Mouse (Mus musculus): ENCODE results near the gene Ptpn7. TPM values are rescaled to one million over a fixed set of nuclear protein-coding genes. Genes with fewer than 3 reads are reported as not detected.

Ptpn7 gene
- polyA plus RNA-seq, 1 experiment from 2014 or later = 1.7 TPM

DNA sequence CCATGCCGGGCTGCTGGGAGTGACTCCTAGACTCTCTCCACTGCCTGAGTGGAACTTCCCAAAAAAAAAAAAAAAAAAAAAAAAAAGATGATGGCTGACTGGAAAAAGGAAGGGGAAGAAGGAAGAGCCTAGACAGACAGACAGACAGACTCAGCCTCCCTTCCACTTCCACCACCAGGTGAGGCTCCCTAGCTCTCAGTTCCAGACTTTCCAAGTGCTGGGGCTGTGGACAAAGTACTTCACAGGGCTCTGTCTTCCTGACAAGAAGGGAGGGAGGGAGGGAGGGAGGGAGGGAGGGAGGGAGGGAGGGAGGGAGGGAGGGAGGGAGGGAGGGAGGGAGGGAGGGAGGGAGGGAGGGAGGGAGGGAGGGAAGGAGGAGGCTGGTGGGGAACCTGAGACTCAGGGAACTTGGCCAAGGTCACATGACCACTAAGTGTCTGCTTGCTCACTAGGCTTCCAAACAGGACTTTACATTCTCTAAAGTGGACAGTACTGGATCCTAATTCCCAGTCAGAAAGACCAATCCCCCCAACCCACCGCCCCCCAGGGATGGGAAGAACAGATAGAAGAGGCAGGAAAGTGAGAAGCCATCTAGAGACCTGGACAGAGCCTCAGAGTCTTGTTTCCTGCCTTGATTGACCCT, 2.0 kb upstream of the Ptpn7 start:
- H3K27me3 ChIP-seq (ENCODE audit: insufficient read depth, poor library complexity, severe bottlenecking) = peaks cover 36% of the 10 kb centered on the region
- H3K4me3 ChIP-seq = no peak overlapping the region
- 68% methylated on average over 2 of the region's 2 CpGs for WGBS
- H3K36me3 ChIP-seq = no peaks in the 10 kb centered on the region
- peak overlapping the region; percentile 64; the same call in 1 of the 2 replicates for H3K27ac ChIP-seq
- peaks cover 49% of the 10 kb centered on the region for H3K4me1 ChIP-seq (replicated peaks)
- no peaks in the 10 kb centered on the region for H3K9me3 ChIP-seq
- DNase-seq (ENCODE audit: low spot score) = no peak

DNA sequence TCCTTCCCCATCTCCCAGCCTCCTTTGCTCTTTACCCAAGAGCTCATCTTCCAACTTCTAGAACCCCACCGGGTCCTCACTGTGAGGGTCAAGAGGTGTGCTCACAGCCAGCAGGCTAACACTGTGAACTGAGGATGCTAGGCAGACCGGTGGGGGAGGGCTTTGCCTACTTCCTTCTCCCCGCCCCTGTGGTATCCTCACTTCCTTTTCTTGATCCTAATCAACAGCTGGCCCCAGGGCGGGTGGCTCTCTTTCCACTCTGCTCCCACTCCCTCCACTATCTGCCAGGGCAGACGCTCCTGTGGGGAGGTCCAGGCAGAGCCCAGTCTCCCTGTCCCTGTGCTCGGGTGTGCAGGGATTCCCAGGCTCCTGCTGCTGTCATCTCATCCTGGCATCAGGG, 1.5 kb upstream of the Ptpn7 start:
- Histone ChIP-seq H3K9me3 (no peaks in the 10 kb centered on the region), H3K4me1 (replicated peaks) (peaks cover 49% of the 10 kb centered on the region), H3K27me3 (ENCODE audit: insufficient read depth, poor library complexity, severe bottlenecking) (peaks cover 36% of the 10 kb centered on the region), H3K4me3 (no peak overlapping the region), H3K36me3 (no peaks in the 10 kb centered on the region), H3K27ac (peak overlapping the region; percentile 64)
- WGBS = 44% methylated on average over 6 of the region's 6 CpGs
- DNase-seq (ENCODE audit: low spot score) = no peak

DNA sequence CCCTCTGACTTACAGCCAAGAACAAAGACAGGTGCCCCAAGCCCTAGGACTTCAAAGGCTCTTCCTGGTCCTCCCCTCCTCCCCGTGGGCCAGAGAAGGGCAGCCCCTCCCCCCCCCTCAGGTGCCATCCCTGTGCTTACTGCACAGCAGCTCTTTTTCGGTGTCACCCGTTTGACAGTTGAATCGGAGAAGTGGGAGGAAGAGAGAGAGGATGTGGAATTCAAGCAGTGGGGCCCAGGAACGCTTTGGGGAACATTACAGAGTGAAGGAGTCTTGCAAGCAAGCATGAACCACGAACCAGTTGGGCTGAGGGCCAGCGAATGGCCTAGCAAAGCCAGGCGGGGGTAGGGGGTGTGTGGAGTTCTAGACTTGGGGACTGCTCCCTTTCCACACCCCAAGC, 940 bp upstream of the Ptpn7 start:
- 69% methylated on average over 8 of the region's 8 CpGs for WGBS
- Histone ChIP-seq H3K36me3 (no peaks in the 10 kb centered on the region), H3K27ac (peak overlapping the region; percentile 64; the same call in 1 of the 2 replicates), H3K9me3 (no peaks in the 10 kb centered on the region), H3K27me3 (ENCODE audit: insufficient read depth, poor library complexity, severe bottlenecking) (peaks cover 36% of the 10 kb centered on the region), H3K4me3 (no peak overlapping the region), H3K4me1 (replicated peaks) (peaks cover 43% of the 10 kb centered on the region)
- no peak for DNase-seq (ENCODE audit: low spot score)

DNA sequence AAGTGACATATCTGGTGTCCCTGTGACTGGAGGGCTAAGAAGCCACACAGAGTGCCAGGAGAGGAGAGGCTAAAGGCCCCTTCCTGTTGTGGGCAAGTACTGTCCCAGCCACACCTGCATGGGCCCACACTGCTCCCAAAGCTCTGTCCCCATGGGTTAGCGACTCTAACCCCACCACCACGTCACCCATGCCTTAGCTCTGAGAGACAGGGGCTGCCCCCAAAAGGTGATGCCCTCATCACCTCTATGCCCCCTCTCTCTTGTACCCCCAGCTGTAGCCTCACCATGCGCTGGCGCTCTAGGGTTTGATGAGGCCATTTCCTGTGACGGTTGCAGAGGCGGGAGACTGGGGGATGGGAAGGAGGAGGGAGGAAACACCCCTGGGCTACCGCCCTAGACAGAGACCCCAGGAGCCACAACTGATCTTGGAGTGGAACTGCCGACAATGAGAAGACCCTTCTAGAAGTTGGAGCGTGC, 431 bp downstream of the Ptpn7 start:
- no peak overlapping the region for H3K4me3 ChIP-seq
- H3K27ac ChIP-seq = peak overlapping the region; percentile 40; the same call in 1 of the 2 replicates
- 81% methylated on average over 9 of the region's 9 CpGs for WGBS
- no peaks in the 10 kb centered on the region for H3K9me3 ChIP-seq
- no peaks in the 10 kb centered on the region for H3K36me3 ChIP-seq
- H3K4me1 ChIP-seq (replicated peaks) = peaks cover 35% of the 10 kb centered on the region
- H3K27me3 ChIP-seq (ENCODE audit: insufficient read depth, poor library complexity, severe bottlenecking) = peaks cover 27% of the 10 kb centered on the region
- DNase-seq (ENCODE audit: low spot score) = no peak

DNA sequence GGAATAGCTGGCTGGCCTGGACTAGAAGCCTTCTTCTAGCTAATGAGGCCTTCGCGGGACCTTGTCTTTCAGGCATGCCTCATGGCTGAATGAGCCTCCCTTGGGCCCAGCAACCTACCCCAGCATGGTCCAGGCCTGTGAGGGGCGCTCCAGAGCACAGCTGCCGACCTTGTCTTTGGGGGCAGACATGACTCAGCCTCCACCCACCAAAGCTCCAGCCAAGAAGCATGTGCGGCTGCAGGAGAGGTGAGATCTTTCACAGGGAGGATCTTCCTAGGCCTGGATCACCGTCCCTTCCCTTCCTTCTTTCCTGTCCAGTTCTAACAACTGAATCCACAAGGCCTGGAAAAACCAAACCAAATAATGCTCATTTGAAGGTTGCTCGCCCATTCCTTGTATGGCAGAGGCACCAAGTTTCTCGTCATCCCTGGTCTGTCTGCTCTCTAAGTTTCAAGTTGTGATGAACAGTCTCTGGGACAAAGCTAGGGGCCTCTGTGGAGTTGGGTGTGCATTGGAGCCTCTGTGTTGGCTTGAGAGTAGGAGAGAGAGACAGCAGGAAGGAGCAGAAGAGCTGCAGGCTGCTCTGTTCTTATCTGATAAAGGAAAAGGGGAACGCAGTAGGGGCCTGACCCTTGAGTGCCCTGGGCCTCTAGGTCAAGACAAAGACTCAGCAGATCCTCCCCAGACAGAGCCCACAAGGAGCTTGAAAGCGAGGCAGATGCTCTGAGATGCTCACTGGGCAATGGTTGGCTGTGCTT, 1.4 kb downstream of the Ptpn7 start:
- Histone ChIP-seq H3K4me3 (no peak overlapping the region), H3K9me3 (no peaks in the 10 kb centered on the region), H3K27me3 (ENCODE audit: insufficient read depth, poor library complexity, severe bottlenecking) (peaks cover 18% of the 10 kb centered on the region), H3K27ac (no peak overlapping the region), H3K36me3 (no peaks in the 10 kb centered on the region), H3K4me1 (replicated peaks) (peaks cover 30% of the 10 kb centered on the region)
- WGBS = 80% methylated on average over 10 of the region's 10 CpGs
- no peak for DNase-seq (ENCODE audit: low spot score)

DNA sequence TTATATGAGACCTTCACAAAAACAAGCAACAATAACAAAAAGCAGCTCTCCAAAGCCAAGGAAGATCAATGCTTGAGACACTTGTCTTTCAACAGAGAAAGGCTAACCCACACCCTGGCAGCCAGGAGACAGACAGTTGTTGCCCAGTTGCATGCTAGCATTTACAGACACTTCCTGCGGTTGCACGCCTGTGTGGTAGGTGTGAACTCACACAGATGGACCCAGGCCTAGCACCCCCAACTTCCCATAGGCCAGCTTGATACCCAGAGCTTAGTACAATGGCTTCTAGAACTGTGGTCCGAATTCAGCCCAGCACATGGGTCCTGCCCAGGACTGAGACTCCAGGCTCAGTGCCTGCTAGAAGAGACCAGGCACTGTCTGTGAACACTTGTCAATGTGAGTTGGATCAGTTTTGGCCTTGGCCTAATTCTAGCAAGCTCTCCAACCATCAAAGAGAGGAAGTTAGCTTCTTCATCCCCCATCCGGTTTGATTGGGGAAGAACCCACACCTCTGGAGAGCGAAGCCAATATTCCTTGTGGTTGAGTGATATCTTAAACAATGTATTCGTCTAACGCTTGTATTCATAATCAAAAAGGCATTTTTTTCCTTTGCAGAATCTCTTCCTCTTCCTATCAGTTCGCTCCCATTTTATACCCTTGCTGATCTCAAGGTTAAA, 2.7 kb downstream of the Ptpn7 start:
- DNase-seq (ENCODE audit: low spot score) = no peak
- Histone ChIP-seq H3K9me3 (no peaks in the 10 kb centered on the region), H3K27ac (no peak overlapping the region), H3K36me3 (no peaks in the 10 kb centered on the region), H3K4me3 (no peak overlapping the region), H3K4me1 (replicated peaks) (peaks cover 18% of the 10 kb centered on the region), H3K27me3 (ENCODE audit: insufficient read depth, poor library complexity, severe bottlenecking) (peaks cover 5% of the 10 kb centered on the region)
- WGBS = 92% methylated on average over 8 of the region's 8 CpGs

DNA sequence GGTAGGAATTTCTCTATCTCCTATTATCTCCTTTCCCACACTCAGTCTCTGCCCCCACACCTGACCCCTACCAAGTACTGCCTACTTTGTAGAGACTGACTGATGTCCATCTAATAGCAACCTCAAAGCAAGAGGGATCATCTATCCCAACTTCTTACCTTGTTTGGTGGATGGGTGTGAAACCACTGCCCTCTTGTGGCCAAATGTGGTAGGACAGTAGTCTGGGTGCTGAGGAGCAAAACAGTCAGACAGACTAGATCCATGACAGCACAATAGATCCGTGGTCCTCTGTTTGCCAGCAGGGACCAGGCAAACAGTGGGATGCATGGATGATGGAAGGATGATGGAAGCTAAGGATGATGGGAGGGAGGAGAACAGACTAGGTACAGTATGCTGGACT, 4.0 kb downstream of the Ptpn7 start:
- Histone ChIP-seq H3K4me3 (no peak overlapping the region), H3K9me3 (no peaks in the 10 kb centered on the region), H3K4me1 (replicated peaks) (peaks cover 12% of the 10 kb centered on the region), H3K36me3 (no peaks in the 10 kb centered on the region), H3K27ac (no peak overlapping the region), H3K27me3 (ENCODE audit: insufficient read depth, poor library complexity, severe bottlenecking) (no peaks in the 10 kb centered on the region; the same call in 1 of the 2 replicates)
- peak; percentile 85 for DNase-seq (ENCODE audit: low spot score)
- WGBS = 17% methylated on average over 1 of the region's 1 CpGs

DNA sequence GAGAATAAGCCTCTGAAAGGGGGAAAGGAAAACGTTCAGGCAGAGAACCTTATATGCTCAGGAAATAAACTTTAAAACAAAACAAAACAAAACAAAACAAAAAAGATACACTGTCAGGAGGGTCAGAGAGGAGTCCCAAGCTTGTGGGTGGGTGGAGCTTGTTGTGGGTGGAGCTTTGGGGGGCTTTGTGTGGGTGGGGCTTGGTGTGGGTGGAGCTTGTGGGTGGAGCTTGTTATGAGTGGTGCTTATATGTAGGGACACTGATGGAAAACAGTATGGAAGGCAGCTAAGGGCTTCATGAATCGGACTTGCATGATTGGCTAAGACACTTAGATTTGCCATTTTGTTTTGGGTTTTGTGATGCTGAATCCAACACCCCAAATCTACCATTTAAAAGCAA, 7.4 kb downstream of the Ptpn7 start:
- WGBS = 74% methylated on average over 2 of the region's 2 CpGs

DNA sequence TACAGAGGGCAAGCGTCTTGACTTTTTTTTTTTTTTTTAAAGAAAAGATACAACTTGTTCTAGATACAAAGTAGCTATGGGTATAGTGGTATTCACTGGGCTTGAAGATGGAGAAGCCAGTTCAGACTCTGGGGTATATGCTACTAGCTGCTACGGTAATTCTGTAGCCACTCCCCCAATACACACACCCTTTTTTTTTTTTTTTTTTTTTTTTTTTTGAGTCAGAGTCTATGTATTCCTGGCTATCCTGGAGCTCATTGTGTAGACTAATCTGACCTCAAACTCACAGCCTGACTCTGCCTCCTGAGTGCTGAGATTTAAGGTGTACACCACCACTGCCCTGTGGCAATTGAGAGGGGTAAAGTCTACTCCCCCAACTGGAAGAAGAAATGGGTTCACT, 10.0 kb downstream of the Ptpn7 start:
- Histone ChIP-seq H3K4me3 (no peak overlapping the region), H3K36me3 (no peaks in the 10 kb centered on the region), H3K9me3 (no peaks in the 10 kb centered on the region), H3K27ac (no peak overlapping the region), H3K27me3 (ENCODE audit: insufficient read depth, poor library complexity, severe bottlenecking) (peaks cover 29% of the 10 kb centered on the region), H3K4me1 (replicated peaks) (peaks cover 9% of the 10 kb centered on the region)
- no peak for DNase-seq (ENCODE audit: low spot score)
- WGBS = 68% methylated on average over 2 of the region's 2 CpGs

More for the DNA sequence above, 7.4 kb downstream of the Ptpn7 start:
- peaks cover 18% of the 10 kb centered on the region for H3K27me3 ChIP-seq (ENCODE audit: insufficient read depth, poor library complexity, severe bottlenecking)
- H3K4me1 ChIP-seq (replicated peaks) = no peaks in the 10 kb centered on the region
- H3K4me3 ChIP-seq = no peak overlapping the region
- no peak overlapping the region for H3K27ac ChIP-seq
- H3K9me3 ChIP-seq = no peaks in the 10 kb centered on the region
- H3K36me3 ChIP-seq = no peaks in the 10 kb centered on the region
- no peak for DNase-seq (ENCODE audit: low spot score)

DNA sequence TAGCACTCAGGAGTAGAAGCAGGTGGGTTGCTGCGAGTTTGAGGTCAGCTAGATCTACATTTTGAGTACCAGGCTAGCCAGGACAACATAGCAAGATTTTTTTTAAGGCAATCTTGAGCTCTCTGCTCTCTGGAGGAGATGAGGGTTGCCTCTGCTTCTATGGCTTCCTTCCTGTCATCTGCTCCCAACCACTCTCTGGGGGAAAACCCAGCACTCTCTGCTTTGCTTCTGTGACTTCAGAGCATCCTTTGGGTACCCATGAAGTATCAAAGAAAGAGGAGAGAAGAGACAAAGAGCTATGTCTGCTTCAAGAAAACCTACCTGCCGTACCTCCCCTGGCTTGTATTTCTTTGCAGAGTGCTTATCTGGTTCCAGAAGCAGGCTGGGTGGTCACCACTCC, 11.4 kb downstream of the Ptpn7 start:
- no peaks in the 10 kb centered on the region for H3K9me3 ChIP-seq
- H3K27me3 ChIP-seq (ENCODE audit: insufficient read depth, poor library complexity, severe bottlenecking) = peaks cover 29% of the 10 kb centered on the region
- H3K27ac ChIP-seq = no peak overlapping the region
- WGBS = 89% methylated on average over 2 of the region's 2 CpGs
- H3K4me3 ChIP-seq = no peak overlapping the region
- no peak for DNase-seq (ENCODE audit: low spot score)
- peaks cover 23% of the 10 kb centered on the region for H3K4me1 ChIP-seq (replicated peaks)
- H3K36me3 ChIP-seq = no peaks in the 10 kb centered on the region

DNA sequence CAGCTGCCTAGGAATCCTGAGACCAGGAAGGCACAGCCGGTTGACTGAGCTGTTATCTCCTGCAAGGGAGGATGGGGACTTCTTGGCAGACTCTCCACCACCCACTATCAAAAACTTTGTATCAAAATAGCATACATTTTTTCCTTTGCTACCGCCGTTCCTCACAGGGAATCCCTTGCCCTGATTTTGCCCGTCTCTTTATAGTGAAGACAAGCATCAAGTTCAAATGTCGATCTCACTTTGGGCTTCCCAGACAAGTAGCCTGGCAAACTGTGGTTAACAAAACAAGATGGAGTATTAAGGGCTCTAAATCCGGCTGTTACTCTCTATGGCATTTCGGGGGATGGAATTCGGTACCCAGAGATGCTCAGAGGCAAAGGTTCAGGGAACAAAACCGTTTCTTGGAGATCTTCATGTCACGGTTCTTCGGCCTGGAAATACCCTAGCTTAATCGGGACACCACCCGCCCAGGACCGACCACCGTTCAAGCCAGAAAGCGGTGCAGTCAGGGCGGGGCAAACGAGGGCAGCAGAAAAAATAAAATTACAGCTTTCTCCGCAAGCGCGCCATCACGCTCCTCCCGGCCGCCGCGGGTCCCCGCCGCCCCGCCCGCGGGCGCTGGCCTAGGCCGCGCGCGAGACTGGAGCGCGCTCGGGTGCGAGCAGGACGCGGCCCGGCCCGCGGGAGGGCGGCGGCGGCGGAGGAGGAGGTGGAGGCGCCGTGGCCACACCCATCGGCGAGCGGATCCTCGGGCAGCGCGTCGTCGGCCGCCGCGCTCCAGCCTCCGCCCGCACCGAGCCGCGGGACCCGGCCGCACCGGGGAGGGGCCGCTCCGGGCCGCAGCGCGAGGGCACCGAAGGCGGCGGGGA, 13.8 kb downstream of the Ptpn7 start, which contains the start of gene Arl8a:
Gene Arl8a, plus strand, starts transcription at position 748 of the 869 bp plus-strand sequence.
- Histone ChIP-seq H3K4me3 (peak within 1 kb of the TSS; percentile 97), H3K9me3 (no peaks in the 10 kb centered on the region), H3K27me3 (ENCODE audit: insufficient read depth, poor library complexity, severe bottlenecking) (peaks cover 29% of the 10 kb centered on the region), H3K36me3 (peaks cover 4% of the 10 kb centered on the region), H3K27ac (peak within 1 kb of the TSS; percentile 95), H3K4me1 (replicated peaks) (peaks cover 26% of the 10 kb centered on the region)
- DNase-seq (ENCODE audit: low spot score) = peak; percentile 79
- WGBS = under 1% methylated on average over 78 of the region's 78 CpGs

Measured in hindbrain, embryonic 10.5 days (tissue).